Mouse (Mus musculus) lung, postnatal 0 days (tissue): ENCODE measurements at regions not wholly inside any gene's neighbourhood (a gene's known extent, or its start where the extent isn't known, plus 50 kb on each side); places are given as distances from the start of the nearest gene placed in this dataset.

Source experiments
- ATAC-seq: fragments of 200-750 bp; cut with Nextera tagmentation; 2 replicates; pipeline ENCODE4 v1.8.0; 2017; ENCODE audit warnings: moderate library complexity
- DNase-seq: peaks from one replicate; pipeline ENCODE4 v3.0.0-alpha.2; 2016; ENCODE audit warnings: low spot score
- H3K27ac ChIP-seq: fragments of 300-500 bp; sonication (generic); 2 replicates; pipeline ENCODE4 v1.5.1; 2014; ENCODE audit warnings: antibody characterized with exemption, mild to moderate bottlenecking, low read length, mixed read lengths
- H3K27me3 ChIP-seq: fragments of 300-500 bp; sonication (generic); replicated peaks from 2 replicates; pipeline ENCODE4 v1.6.1; 2014; ENCODE audit warnings: low read length, mixed read lengths; ENCODE audit not compliant: insufficient read depth
- H3K36me3 ChIP-seq: fragments of 300-500 bp; sonication (generic); 2 replicates; pipeline ENCODE4 v1.6.1; 2014; ENCODE audit warnings: low read length, mixed read lengths; ENCODE audit not compliant: insufficient read depth
- H3K4me1 ChIP-seq: fragments of 300-500 bp; sonication (generic); 2 replicates; pipeline ENCODE4 v1.6.1; 2014; ENCODE audit warnings: antibody characterized with exemption, low read depth, low read length, mixed read lengths; ENCODE audit not compliant: insufficient read depth
- H3K4me2 ChIP-seq: fragments of 300-500 bp; sonication (generic); replicated peaks from 2 replicates; pipeline ENCODE4 v1.6.1; 2014; ENCODE audit warnings: low read depth, mild to moderate bottlenecking, low read length, moderate library complexity, mixed read lengths
- H3K4me3 ChIP-seq: fragments of 300-500 bp; sonication (generic); 2 replicates; pipeline ENCODE4 v1.5.1; 2014; ENCODE audit warnings: low read depth, low read length
- H3K9ac ChIP-seq: fragments of 300-500 bp; sonication (generic); replicated peaks from 2 replicates; pipeline ENCODE4 v1.6.1; 2014; ENCODE audit warnings: low read depth, mild to moderate bottlenecking
- H3K9me3 ChIP-seq: fragments of 300-500 bp; sonication (generic); 2 replicates; pipeline ENCODE4 v1.6.1; 2016; ENCODE audit warnings: low read length, mixed read lengths
- CTCF ChIP-seq: IDR thresholded peaks from 2 replicates; pipeline ENCODE4 v1.5.1; 2016; ENCODE audit warnings: antibody characterized with exemption, mild to moderate bottlenecking
- EP300 ChIP-seq: IDR thresholded peaks from 2 replicates; pipeline ENCODE4 v1.6.1; 2016; ENCODE audit warnings: antibody characterized with exemption, mild to moderate bottlenecking, control low read depth
- WGBS: fragments of 180-500 bp; shearing (Covaris S2); extraction: QIAGEN DNeasy Blood & Tissue Kit; methylation state at CpG from one replicate; pipeline ENCODE4 v1.1.7; 2014; 5-methylcytosine and 5-hydroxymethylcytosine counted together

DNA sequence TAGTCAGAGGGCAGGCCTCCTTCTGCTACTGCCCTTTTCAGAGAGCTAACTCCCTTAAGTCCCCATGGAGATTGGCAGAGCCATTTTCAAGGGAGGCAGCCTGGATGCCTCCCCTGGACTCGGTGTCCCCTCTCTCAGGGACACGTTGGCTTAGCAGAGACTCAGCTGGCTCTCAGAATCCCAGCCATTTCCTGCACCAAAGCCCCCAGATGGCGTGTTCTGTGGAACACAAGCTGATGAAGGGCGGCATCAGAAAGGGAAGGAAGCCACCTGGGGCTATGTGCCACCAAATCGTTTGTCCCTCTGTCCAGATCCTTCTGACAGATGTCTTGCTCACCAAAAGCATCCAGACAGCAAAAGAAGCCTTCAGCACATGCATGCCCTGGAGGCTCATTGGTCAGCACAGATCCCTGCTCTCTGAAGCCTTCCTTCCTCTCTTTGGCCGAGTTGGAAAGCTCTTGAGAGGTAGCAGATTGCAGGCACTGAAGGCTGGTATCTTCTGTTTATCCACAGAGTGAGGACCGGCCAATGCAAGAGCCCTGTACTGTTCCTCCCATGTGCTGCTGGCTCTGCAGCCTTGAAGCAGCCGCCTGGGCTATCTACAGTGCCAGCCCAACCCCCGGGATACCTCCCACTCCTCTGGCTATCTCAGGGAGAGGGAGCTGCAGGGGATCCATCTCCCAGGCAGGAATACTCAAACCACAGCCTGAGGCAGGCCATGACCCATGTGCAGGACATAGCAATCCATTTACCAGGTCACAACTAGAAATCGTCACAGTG is 325.4 kb upstream of the Prox1 start:
- H3K4me2 ChIP-seq, result no peak overlapping the region
- H3K27me3 ChIP-seq, result no peaks in the 10 kb centered on the region
- ATAC-seq, result no peak
- H3K4me1 ChIP-seq, result no peaks in the 10 kb centered on the region
- 41% methylated on average over 10 of the region's 10 CpGs for WGBS
- no peak for DNase-seq
- H3K27ac ChIP-seq, result no peak overlapping the region
- H3K4me3 ChIP-seq, result no peak overlapping the region
- H3K9me3 ChIP-seq, result no peaks in the 10 kb centered on the region
- no peaks in the 10 kb centered on the region for H3K36me3 ChIP-seq
- H3K9ac ChIP-seq, result no peak overlapping the region
- no peak for TF ChIP-seq CTCF
- no peak for TF ChIP-seq EP300

DNA sequence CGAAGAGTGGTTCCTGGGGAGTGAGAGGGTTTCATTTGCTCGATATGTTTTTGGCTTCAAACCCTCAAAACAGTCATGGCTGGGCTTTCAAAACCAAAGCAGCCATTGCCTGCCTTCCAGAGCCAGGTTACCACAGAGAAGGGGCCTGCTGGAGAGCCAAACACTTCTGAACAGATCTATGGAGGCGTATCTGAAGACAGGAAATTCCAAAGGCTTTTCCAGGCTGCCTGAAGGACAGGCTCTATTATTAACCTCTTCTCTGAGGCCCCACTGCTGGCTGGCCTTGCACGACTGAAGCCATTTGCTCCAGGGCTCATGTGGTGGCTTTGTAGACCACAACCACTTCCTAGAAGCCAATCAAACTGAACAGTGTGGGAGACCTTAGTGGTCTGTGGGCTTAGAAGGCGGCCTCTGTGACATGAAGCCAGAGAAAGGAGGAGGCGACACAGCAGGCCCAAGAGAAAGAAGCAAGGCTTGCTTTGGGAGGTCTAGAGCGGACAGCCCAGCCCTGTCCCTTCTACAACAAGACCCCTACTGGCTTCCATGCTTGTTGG is 316.1 kb upstream of the Prox1 start:
- Histone ChIP-seq H3K36me3 (no peaks in the 10 kb centered on the region), H3K27me3 (no peaks in the 10 kb centered on the region), H3K4me1 (no peaks in the 10 kb centered on the region), H3K4me2 (no peak overlapping the region), H3K9me3 (no peaks in the 10 kb centered on the region), H3K9ac (no peak overlapping the region), H3K27ac (no peak overlapping the region), H3K4me3 (no peak overlapping the region)
- ATAC-seq, result no peak
- TF ChIP-seq EP300, result no peak
- no peak for TF ChIP-seq CTCF
- DNase-seq, result no peak
- WGBS, result 60% methylated on average over 7 of the region's 7 CpGs

DNA sequence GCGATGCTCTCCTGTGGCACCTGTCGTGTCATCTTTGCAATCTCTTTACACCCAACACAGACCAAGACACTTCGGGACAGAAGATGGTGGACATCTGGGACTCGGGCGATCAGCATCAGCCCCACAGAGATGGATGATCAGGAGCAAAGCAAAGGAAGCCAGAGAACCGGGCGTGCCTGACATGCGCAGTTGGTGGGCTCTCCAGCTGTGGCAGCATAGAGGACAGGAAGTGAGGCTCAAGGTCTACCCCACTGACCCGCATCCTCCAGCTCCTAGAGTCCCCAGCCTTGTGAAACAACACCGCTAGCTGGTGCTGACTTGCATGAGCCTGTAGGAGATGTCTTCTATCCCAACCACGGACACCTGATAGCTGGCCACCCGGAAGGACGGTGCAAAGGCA is 312.9 kb upstream of the Prox1 start:
- Histone ChIP-seq H3K9me3 (no peaks in the 10 kb centered on the region), H3K4me2 (no peak overlapping the region), H3K36me3 (no peaks in the 10 kb centered on the region), H3K27ac (no peak overlapping the region), H3K27me3 (no peaks in the 10 kb centered on the region), H3K4me1 (no peaks in the 10 kb centered on the region), H3K4me3 (no peak overlapping the region), H3K9ac (no peak overlapping the region)
- ATAC-seq, result no peak
- WGBS, result 80% methylated on average over 13 of the region's 13 CpGs
- no peak for TF ChIP-seq EP300
- TF ChIP-seq CTCF, result no peak
- no peak for DNase-seq

DNA sequence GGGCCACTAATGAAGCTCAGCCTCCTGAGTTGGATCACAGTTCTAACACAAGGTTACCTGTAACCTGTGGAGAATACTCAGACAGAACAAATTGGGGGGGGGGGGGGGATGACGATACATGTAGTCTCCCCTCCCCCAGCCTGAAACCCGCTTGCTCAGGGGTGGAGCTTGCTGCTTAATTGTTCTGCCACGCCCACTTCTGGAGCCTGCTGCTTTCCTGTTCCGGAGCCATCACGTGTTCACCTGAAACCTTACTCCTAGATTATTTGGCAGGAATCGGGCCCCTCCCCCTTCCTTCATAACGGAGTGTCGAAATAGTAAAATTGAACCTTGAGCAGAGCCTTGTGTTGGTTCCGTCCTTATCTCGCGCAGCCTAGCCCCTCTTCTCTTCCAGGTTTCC is 310.6 kb upstream of the Prox1 start:
- H3K4me3 ChIP-seq, result no peak overlapping the region
- H3K9me3 ChIP-seq, result no peaks in the 10 kb centered on the region
- no peaks in the 10 kb centered on the region for H3K27me3 ChIP-seq
- no peak overlapping the region for H3K27ac ChIP-seq
- ATAC-seq (no peak), DNase-seq (no peak)
- H3K36me3 ChIP-seq, result no peaks in the 10 kb centered on the region
- 70% methylated on average over 11 of the region's 11 CpGs for WGBS
- TF ChIP-seq CTCF, result no peak
- TF ChIP-seq EP300, result no peak
- no peak overlapping the region for H3K9ac ChIP-seq
- no peaks in the 10 kb centered on the region for H3K4me1 ChIP-seq
- no peak overlapping the region for H3K4me2 ChIP-seq

DNA sequence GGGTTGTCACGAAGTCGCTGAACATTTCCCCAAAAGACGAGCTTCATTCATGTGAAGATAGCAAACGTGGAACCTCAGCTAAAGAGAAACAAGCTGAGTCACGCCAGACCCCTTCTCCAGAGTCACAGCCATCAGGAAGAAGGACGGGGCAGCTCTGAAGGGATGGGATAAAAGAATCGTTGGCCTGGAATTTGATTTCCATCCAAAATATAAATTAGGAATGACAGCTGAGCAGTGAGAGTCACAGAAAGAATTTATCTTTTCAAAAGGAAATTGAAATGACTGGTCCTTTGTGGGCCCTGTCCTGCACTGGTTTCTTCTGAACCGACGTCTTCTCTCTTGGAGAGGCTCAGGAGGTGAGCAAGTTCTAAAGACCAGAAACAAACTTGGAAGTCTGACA is 310.1 kb upstream of the Prox1 start:
- H3K4me3 ChIP-seq, result no peak overlapping the region
- H3K9ac ChIP-seq, result no peak overlapping the region
- 57% methylated on average over 9 of the region's 9 CpGs for WGBS
- H3K9me3 ChIP-seq, result no peaks in the 10 kb centered on the region
- H3K4me1 ChIP-seq, result no peaks in the 10 kb centered on the region
- H3K27me3 ChIP-seq, result no peaks in the 10 kb centered on the region
- no peak for TF ChIP-seq EP300
- TF ChIP-seq CTCF, result no peak
- no peak overlapping the region for H3K27ac ChIP-seq
- H3K4me2 ChIP-seq, result no peak overlapping the region
- ATAC-seq (no peak), DNase-seq (no peak)
- H3K36me3 ChIP-seq, result no peaks in the 10 kb centered on the region

DNA sequence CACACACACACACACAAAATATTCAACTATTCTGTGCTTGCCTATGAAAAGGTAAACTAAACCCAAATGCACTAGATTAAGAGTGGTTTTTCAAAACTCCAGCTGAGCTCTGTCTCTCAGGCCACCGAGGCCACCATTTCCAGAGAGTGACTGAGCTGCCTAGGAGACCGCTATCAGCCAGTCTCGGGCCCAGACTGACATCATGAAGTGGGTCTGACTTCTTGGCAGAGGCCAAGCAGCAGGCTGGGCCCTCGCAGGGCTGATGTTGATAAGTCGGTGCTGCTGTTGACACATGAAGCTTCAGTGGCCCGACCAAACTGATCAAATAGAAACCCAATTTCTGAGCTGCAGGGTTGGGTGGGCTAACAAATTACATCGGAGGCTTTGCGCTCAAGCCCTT is 302.2 kb upstream of the Prox1 start:
- WGBS, result 33% methylated on average over 8 of the region's 8 CpGs
- Histone ChIP-seq H3K36me3 (no peaks in the 10 kb centered on the region), H3K4me1 (no peaks in the 10 kb centered on the region), H3K4me2 (no peak overlapping the region), H3K9me3 (no peaks in the 10 kb centered on the region), H3K9ac (no peak overlapping the region), H3K4me3 (no peak overlapping the region), H3K27me3 (no peaks in the 10 kb centered on the region), H3K27ac (no peak overlapping the region)
- TF ChIP-seq EP300 (no peak), CTCF (no peak)
- no peak for DNase-seq
- ATAC-seq, result no peak
